Mouse (Mus musculus): ENCODE results near the gene Swsap1.

The Swsap1 gene

DNA sequence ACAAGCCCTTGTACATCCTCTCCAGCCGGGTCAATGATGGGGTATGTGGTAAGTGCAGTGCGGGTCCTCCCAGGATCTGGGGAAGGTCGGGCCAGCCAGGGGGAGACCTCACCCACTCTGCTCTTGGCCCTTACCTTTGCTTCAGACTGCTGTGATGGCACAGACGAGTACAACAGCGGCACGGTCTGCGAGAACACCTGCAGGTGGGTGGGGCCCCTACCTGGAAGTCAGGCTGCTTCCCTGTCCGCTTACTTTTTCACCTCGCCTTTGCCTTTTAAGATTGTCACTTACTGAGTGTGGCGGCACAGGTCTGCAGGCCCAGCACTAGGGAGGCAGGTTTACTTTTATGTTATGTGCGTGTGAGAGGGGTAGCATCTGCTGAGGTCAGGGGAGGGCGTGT lies 49.0 kb downstream of the Swsap1 start:
- DNase-seq (ENCODE audit: low read depth in 2 of 2, low spot score in 2 of 2), result no peak

All from CD8-positive naive resting alpha-beta T cell, adult 2 months (primary cell).